Comparison of ENCODE assay signal across 8 mouse cellular contexts in genomic region chr7:25816241-25816919, GRCm38 (mm10). TPM values are rescaled to one million over a fixed set of nuclear protein-coding genes. Genes with fewer than 3 reads are reported as not detected.
A peak's percentile ranks its signal among the peaks of the same experiment; 100 is the strongest.
DNase-seq lines count a peak whose midpoint lies in the region; ATAC-seq and TF ChIP-seq lines count a peak whose summit lies in the region.

Gene Cyp2s1, minus strand, starts transcription at chr7:25816913.

- peaks cover 15% of the 10 kb centered on the region for H3K4me1 ChIP-seq in heart, embryonic 13.5 days
- H3K4me1 ChIP-seq in hindbrain, embryonic 13.5 days (replicated peaks), result peaks cover 15% of the 10 kb centered on the region
- H3K4me1 ChIP-seq in limb, embryonic 14.5 days (ENCODE audit: control insufficient read depth, insufficient read depth, low read length), result peaks cover 5% of the 10 kb centered on the region; the same call in 1 of the 2 replicates
- peaks cover 9% of the 10 kb centered on the region; the same call in 1 of the 2 replicates for H3K4me1 ChIP-seq in midbrain, embryonic 14.5 days (ENCODE audit: control insufficient read depth, insufficient read depth, low read length)

- ATAC-seq in heart, embryonic 13.5 days (ENCODE audit: extremely low read depth, insufficient number of reproducible peaks, low FRiP score, low TSS enrichment), result no peak; the same call in 1 of the 2 replicates
- ATAC-seq in hindbrain, embryonic 13.5 days (ENCODE audit: low FRiP score), result peak; percentile 70
- ATAC-seq in limb, embryonic 14.5 days (ENCODE audit: low FRiP score, low read depth), result no peak
- ATAC-seq in midbrain, embryonic 14.5 days (ENCODE audit: low FRiP score, low TSS enrichment), result peak; percentile 60; the same call in 1 of the 2 replicates

- no peaks in the 10 kb centered on the region for H3K36me3 ChIP-seq in heart, embryonic 13.5 days
- no peaks in the 10 kb centered on the region for H3K36me3 ChIP-seq in hindbrain, embryonic 13.5 days
- no peaks in the 10 kb centered on the region for H3K36me3 ChIP-seq in limb, embryonic 14.5 days (ENCODE audit: control insufficient read depth, insufficient read depth, low read length)
- no peaks in the 10 kb centered on the region for H3K36me3 ChIP-seq in midbrain, embryonic 14.5 days (ENCODE audit: control insufficient read depth, insufficient read depth, low read length)

- no peak within 1 kb of the TSS for H3K27ac ChIP-seq in heart, embryonic 13.5 days (replicated peaks)
- H3K27ac ChIP-seq in hindbrain, embryonic 13.5 days, result no peak within 1 kb of the TSS
- H3K27ac ChIP-seq in limb, embryonic 14.5 days (replicated peaks; ENCODE audit: low read depth, low read length), result no peak within 1 kb of the TSS
- no peak within 1 kb of the TSS for H3K27ac ChIP-seq in midbrain, embryonic 14.5 days (replicated peaks; ENCODE audit: low read depth, low read length)

- H3K4me2 ChIP-seq in heart, embryonic 13.5 days, result peak within 1 kb of the TSS; percentile 80
- H3K4me2 ChIP-seq in hindbrain, embryonic 13.5 days, result peak within 1 kb of the TSS; percentile 77
- peak within 1 kb of the TSS; percentile 91 for H3K4me2 ChIP-seq in limb, embryonic 14.5 days (replicated peaks; ENCODE audit: low read depth, low read length, severe bottlenecking)
- peak within 1 kb of the TSS; percentile 90 for H3K4me2 ChIP-seq in midbrain, embryonic 14.5 days (ENCODE audit: low read length)

- intact Hi-C loops in heart, postnatal 10 days (cut with DNase I), result no loop called here

- 1% methylated on average over 40 of the region's 40 CpGs for WGBS in heart, embryonic 13.5 days
- 1% methylated on average over 40 of the region's 40 CpGs for WGBS in hindbrain, embryonic 13.5 days
- under 1% methylated on average over 38 of the region's 40 CpGs for WGBS in limb, embryonic 14.5 days
- under 1% methylated on average over 40 of the region's 40 CpGs for WGBS in midbrain, embryonic 14.5 days

- no peak for TF ChIP-seq POLR2A in limb, embryonic 14.5 days (IDR thresholded peaks at IDR 0.05; ENCODE audit: borderline replicate concordance, extremely low read depth, insufficient read depth, insufficient read length)

- no peak for DNase-seq in heart, postnatal 10 days
- peak; percentile 42 for DNase-seq in embryo, embryonic 10.5 days (ENCODE audit: low spot score)
- no peak for DNase-seq in limb, embryonic 14.5 days (ENCODE audit: low spot score)
- DNase-seq in midbrain, embryonic 14.5 days, result peak; percentile 55
- DNase-seq in thymus, adult 18-20 months, result peak; percentile 14 to 29
- no peak for DNase-seq in gastrocnemius, adult 8-10 months (ENCODE audit: low spot score in 2 of 2)

- no peaks in the 10 kb centered on the region for H3K9me3 ChIP-seq in heart, embryonic 13.5 days
- no peaks in the 10 kb centered on the region for H3K9me3 ChIP-seq in hindbrain, embryonic 13.5 days
- no peaks in the 10 kb centered on the region for H3K9me3 ChIP-seq in limb, embryonic 14.5 days (ENCODE audit: control insufficient read depth, low read length)
- no peaks in the 10 kb centered on the region for H3K9me3 ChIP-seq in midbrain, embryonic 14.5 days (ENCODE audit: control insufficient read depth, low read length)

- peak within 1 kb of the TSS; percentile 55 for H3K4me3 ChIP-seq in heart, embryonic 13.5 days
- H3K4me3 ChIP-seq in hindbrain, embryonic 13.5 days, result peak within 1 kb of the TSS; percentile 52
- peak within 1 kb of the TSS; percentile 43 for H3K4me3 ChIP-seq in limb, embryonic 14.5 days (replicated peaks; ENCODE audit: low read length)
- H3K4me3 ChIP-seq in midbrain, embryonic 14.5 days (replicated peaks; ENCODE audit: low read depth, low read length), result peak within 1 kb of the TSS; percentile 45

- peaks cover 49% of the 10 kb centered on the region for H3K27me3 ChIP-seq in heart, embryonic 13.5 days (replicated peaks)
- peaks cover 28% of the 10 kb centered on the region for H3K27me3 ChIP-seq in hindbrain, embryonic 13.5 days
- peaks cover 10% of the 10 kb centered on the region; the same call in 1 of the 2 replicates for H3K27me3 ChIP-seq in limb, embryonic 14.5 days (ENCODE audit: control insufficient read depth, insufficient read depth, low read length)
- H3K27me3 ChIP-seq in midbrain, embryonic 14.5 days (ENCODE audit: control insufficient read depth, insufficient read depth, low read length), result peaks cover 11% of the 10 kb centered on the region

- peak within 1 kb of the TSS; percentile 73 for H3K9ac ChIP-seq in heart, embryonic 13.5 days
- H3K9ac ChIP-seq in hindbrain, embryonic 13.5 days, result peak within 1 kb of the TSS; percentile 72
- peak within 1 kb of the TSS; percentile 60 for H3K9ac ChIP-seq in limb, embryonic 14.5 days (ENCODE audit: low read depth, low read length, severe bottlenecking)
- peak within 1 kb of the TSS; percentile 68 for H3K9ac ChIP-seq in midbrain, embryonic 14.5 days (replicated peaks; ENCODE audit: low read length)

RNA-seq across cellular contexts. Expression of gene Cyp2s1, which starts in this region (rescaled TPM):
- polyA plus RNA-seq in heart, embryonic 13.5 days (2015; fragmentation: Nextera tagmentation; extraction: Ambion mirVana), result 2.7 and 3.0 TPM in 2 replicates
- 1 to 10 TPM; 6.1 to 7.0 TPM for total RNA-seq in heart, postnatal 10 days (2021)
- 1.4 and 2.1 TPM in 2 replicates for polyA plus RNA-seq in hindbrain, embryonic 13.5 days (2015; fragmentation: Nextera tagmentation; extraction: Ambion mirVana)
- 2.6 and 3.3 TPM in 2 replicates for polyA plus RNA-seq in limb, embryonic 14.5 days (2012; rRNA removed)
- polyA plus RNA-seq in limb, embryonic 14.5 days (2014; fragmentation: Nextera tagmentation; extraction: Ambion mirVana), result 1.6 and 2.0 TPM in 2 replicates
- 1.4 and 2.1 TPM in 2 replicates for polyA plus RNA-seq in midbrain, embryonic 14.5 days (2014; fragmentation: Nextera tagmentation; extraction: Ambion mirVana)
- total RNA-seq in gastrocnemius, adult 8-10 months (2022), result under 1 TPM in 3 of 4 experiments, not detected in 1; 0.11 to 0.44 (median 0.22) TPM

Comparison
In these comparisons a context has a peak if more than half of its experiments do, and no peak if none do; other contexts are left out.
1. RNA of gene Cyp2s1 (total RNA-seq): 6.1 to 7.0 TPM in heart, postnatal 10 days; 0.11 to 0.44 TPM in gastrocnemius, adult 8-10 months; every median in the first group is over 4 times any median in the second.
2. ATAC-seq: peak in hindbrain, embryonic 13.5 days (single experiment) and midbrain, embryonic 14.5 days (single experiment); none in heart, embryonic 13.5 days (single experiment) and limb, embryonic 14.5 days (single experiment).
3. DNase-seq: peak in embryo, embryonic 10.5 days (single experiment), midbrain, embryonic 14.5 days (single experiment) and thymus, adult 18-20 months (2 of 2); none in heart, postnatal 10 days (0 of 2), limb, embryonic 14.5 days (single experiment) and gastrocnemius, adult 8-10 months (0 of 2).
4. Peak in every context shown above with its lines, with median percentiles within 50 percentile points of each other: H3K4me2 ChIP-seq, H3K4me3 ChIP-seq and H3K9ac ChIP-seq.